Mouse (Mus musculus) embryonic facial prominence, embryonic 15.5 days (tissue): ENCODE results near the gene Sik3. TPM values are rescaled to one million over a fixed set of nuclear protein-coding genes. Genes with fewer than 3 reads are reported as not detected.

Source experiments
- ATAC-seq: fragments of 200-750 bp; cut with Nextera tagmentation; 2 replicates; pipeline ENCODE4 v1.8.0; 2017; ENCODE audit warnings: low read depth, moderate TSS enrichment; ENCODE audit not compliant: insufficient number of reproducible peaks, low FRiP score, low TSS enrichment
- H3K27ac ChIP-seq: fragments of 300-500 bp; sonication (generic); replicated peaks from 2 replicates; pipeline ENCODE4 v1.5.1; 2015; ENCODE audit warnings: mild to moderate bottlenecking, inconsistent platforms
- H3K27me3 ChIP-seq: fragments of 300-500 bp; sonication (generic); 2 replicates; pipeline ENCODE4 v1.6.1; 2015; ENCODE audit warnings: inconsistent platforms
- H3K36me3 ChIP-seq: fragments of 300-500 bp; sonication (generic); 2 replicates; pipeline ENCODE4 v1.6.1; 2015; ENCODE audit warnings: mild to moderate bottlenecking, inconsistent platforms
- H3K4me1 ChIP-seq: fragments of 300-500 bp; sonication (generic); 2 replicates; pipeline ENCODE4 v1.6.1; 2015; ENCODE audit warnings: inconsistent platforms
- H3K4me2 ChIP-seq: fragments of 300-500 bp; sonication (generic); replicated peaks from 2 replicates; pipeline ENCODE4 v1.6.1; 2015; ENCODE audit warnings: mild to moderate bottlenecking, inconsistent platforms
- H3K4me3 ChIP-seq: fragments of 300-500 bp; sonication (generic); replicated peaks from 2 replicates; pipeline ENCODE4 v1.5.1; 2015; ENCODE audit warnings: mild to moderate bottlenecking, inconsistent platforms
- H3K9ac ChIP-seq: fragments of 300-500 bp; sonication (generic); 2 replicates; pipeline ENCODE4 v1.6.1; 2015; ENCODE audit warnings: inconsistent platforms
- H3K9me3 ChIP-seq: fragments of 300-500 bp; sonication (generic); replicated peaks from 2 replicates; pipeline ENCODE4 v1.6.1; 2016; ENCODE audit warnings: inconsistent platforms
- WGBS: fragments of 180-500 bp; shearing (Covaris S2); methylation state at CpG from one replicate; pipeline ENCODE4 v1.1.7; 2015; 5-methylcytosine and 5-hydroxymethylcytosine counted together
- polyA plus RNA-seq: library from polyadenylated mRNA; unstranded; fragments of >200 nt; fragmentation: Nextera tagmentation; extraction: Ambion mirVana; gene quantifications from 2 replicates; pipeline ENCODE4 v1.2.1, GENCODE M21; 2015

Gene Sik3
- polyA plus RNA-seq, 1 experiment from 2014 or later, result 15.1 TPM

GRCm38 (mm10) chr9:46016417-46016816, 3.8 kb downstream of the Sik3 start:
- Histone ChIP-seq H3K9ac (no peak overlapping the region), H3K27me3 (no peaks in the 10 kb centered on the region), H3K4me1 (peaks cover 41% of the 10 kb centered on the region), H3K4me2 (no peak overlapping the region), H3K27ac (no peak overlapping the region; the same call in 1 of the 2 replicates), H3K4me3 (no peak overlapping the region), H3K36me3 (peaks cover 17% of the 10 kb centered on the region), H3K9me3 (no peaks in the 10 kb centered on the region)
- no peak for ATAC-seq
- 63% methylated on average over 4 of the region's 4 CpGs for WGBS

- Histone ChIP-seq H3K27me3 (no peaks in the 10 kb centered on the region), H3K4me3 (no peak overlapping the region), H3K9me3 (no peaks in the 10 kb centered on the region), H3K9ac (no peak overlapping the region), H3K4me2 (no peak overlapping the region), H3K36me3 (peaks cover 17% of the 10 kb centered on the region), H3K4me1 (peaks cover 31% of the 10 kb centered on the region), H3K27ac (no peak overlapping the region)
- WGBS, result 79% methylated on average over 6 of the region's 6 CpGs
- no peak for ATAC-seq
Measured at GRCm38 (mm10) chr9:46018316-46018715, 5.7 kb downstream of the Sik3 start.

GRCm38 (mm10) chr9:46019975-46020374, 7.4 kb downstream of the Sik3 start:
- Histone ChIP-seq H3K9ac (no peak overlapping the region), H3K36me3 (peaks cover 17% of the 10 kb centered on the region), H3K27ac (no peak overlapping the region), H3K27me3 (no peaks in the 10 kb centered on the region), H3K4me3 (no peak overlapping the region), H3K9me3 (no peaks in the 10 kb centered on the region), H3K4me1 (peaks cover 17% of the 10 kb centered on the region), H3K4me2 (no peak overlapping the region)
- 82% methylated on average over 6 of the region's 6 CpGs for WGBS
- no peak for ATAC-seq

GRCm38 (mm10) chr9:46023591-46023990, 11.0 kb downstream of the Sik3 start:
- H3K36me3 ChIP-seq, result peaks cover 12% of the 10 kb centered on the region
- H3K27ac ChIP-seq, result no peak overlapping the region
- no peaks in the 10 kb centered on the region for H3K4me1 ChIP-seq
- ATAC-seq, result no peak
- H3K9ac ChIP-seq, result no peak overlapping the region
- WGBS, result 87% methylated on average over 11 of the region's 11 CpGs
- no peak overlapping the region for H3K4me2 ChIP-seq
- no peaks in the 10 kb centered on the region for H3K9me3 ChIP-seq
- no peak overlapping the region for H3K4me3 ChIP-seq
- no peaks in the 10 kb centered on the region for H3K27me3 ChIP-seq

GRCm38 (mm10) chr9:46026058-46026849, 13.6 kb downstream of the Sik3 start:
- Histone ChIP-seq H3K27me3 (no peaks in the 10 kb centered on the region), H3K4me3 (no peak overlapping the region), H3K9ac (no peak overlapping the region), H3K9me3 (no peaks in the 10 kb centered on the region), H3K4me2 (no peak overlapping the region), H3K27ac (no peak overlapping the region), H3K36me3 (no peaks in the 10 kb centered on the region), H3K4me1 (peaks cover 18% of the 10 kb centered on the region)
- WGBS, result 79% methylated on average over 9 of the region's 9 CpGs
- ATAC-seq, result no peak

GRCm38 (mm10) chr9:46027994-46028393, 15.4 kb downstream of the Sik3 start:
- no peak for ATAC-seq
- Histone ChIP-seq H3K27me3 (no peaks in the 10 kb centered on the region), H3K27ac (no peak overlapping the region), H3K36me3 (no peaks in the 10 kb centered on the region), H3K4me2 (no peak overlapping the region), H3K4me3 (no peak overlapping the region), H3K9ac (no peak overlapping the region), H3K9me3 (no peaks in the 10 kb centered on the region), H3K4me1 (peaks cover 34% of the 10 kb centered on the region)
- WGBS, result 58% methylated on average over 8 of the region's 8 CpGs

GRCm38 (mm10) chr9:46029534-46029933, 16.9 kb downstream of the Sik3 start:
- H3K27me3 ChIP-seq, result no peaks in the 10 kb centered on the region
- H3K9ac ChIP-seq, result no peak overlapping the region
- ATAC-seq, result no peak
- H3K4me2 ChIP-seq, result no peak overlapping the region
- H3K36me3 ChIP-seq, result no peaks in the 10 kb centered on the region
- no peak overlapping the region for H3K27ac ChIP-seq
- H3K9me3 ChIP-seq, result no peaks in the 10 kb centered on the region
- 70% methylated on average over 6 of the region's 6 CpGs for WGBS
- H3K4me3 ChIP-seq, result no peak overlapping the region
- H3K4me1 ChIP-seq, result peaks cover 36% of the 10 kb centered on the region

- 70% methylated on average over 5 of the region's 5 CpGs for WGBS
- Histone ChIP-seq H3K9me3 (no peaks in the 10 kb centered on the region), H3K9ac (no peak overlapping the region), H3K27ac (no peak overlapping the region), H3K27me3 (no peaks in the 10 kb centered on the region), H3K36me3 (no peaks in the 10 kb centered on the region), H3K4me3 (no peak overlapping the region), H3K4me1 (peaks cover 40% of the 10 kb centered on the region), H3K4me2 (no peak overlapping the region)
- no peak for ATAC-seq
Measured at GRCm38 (mm10) chr9:46030184-46030583, 17.6 kb downstream of the Sik3 start.

GRCm38 (mm10) chr9:46030968-46031367, 18.3 kb downstream of the Sik3 start:
- WGBS, result 62% methylated on average over 6 of the region's 6 CpGs
- ATAC-seq, result no peak

GRCm38 (mm10) chr9:46032190-46032589, 19.6 kb downstream of the Sik3 start:
- H3K27ac ChIP-seq, result 0 out of 2 replicates have a peak overlapping the region, but pooled peaks have one; percentile 34
- no peak for ATAC-seq

More at GRCm38 (mm10) chr9:46030968-46031367, 18.3 kb downstream of the Sik3 start:
- no peak overlapping the region for H3K4me3 ChIP-seq
- H3K27me3 ChIP-seq, result no peaks in the 10 kb centered on the region
- H3K36me3 ChIP-seq, result no peaks in the 10 kb centered on the region
- H3K9ac ChIP-seq, result no peak overlapping the region
- no peak overlapping the region for H3K4me2 ChIP-seq
- H3K27ac ChIP-seq, result no peak overlapping the region
- peaks cover 47% of the 10 kb centered on the region for H3K4me1 ChIP-seq
- H3K9me3 ChIP-seq, result no peaks in the 10 kb centered on the region

GRCm38 (mm10) chr9:46033058-46033457, 20.4 kb downstream of the Sik3 start:
- 0 out of 2 replicates have a peak overlapping the region, but pooled peaks have one; percentile 34 for H3K27ac ChIP-seq
- H3K4me3 ChIP-seq, result no peak overlapping the region
- ATAC-seq, result no peak
- no peak overlapping the region for H3K4me2 ChIP-seq
- 70% methylated on average over 1 of the region's 1 CpGs for WGBS
- H3K9me3 ChIP-seq, result no peaks in the 10 kb centered on the region
- H3K4me1 ChIP-seq, result peaks cover 47% of the 10 kb centered on the region
- H3K9ac ChIP-seq, result no peak overlapping the region
- no peaks in the 10 kb centered on the region for H3K36me3 ChIP-seq
- H3K27me3 ChIP-seq, result no peaks in the 10 kb centered on the region

More at GRCm38 (mm10) chr9:46032190-46032589, 19.6 kb downstream of the Sik3 start:
- no peak overlapping the region for H3K9ac ChIP-seq
- 50% methylated on average over 6 of the region's 6 CpGs for WGBS
- H3K4me1 ChIP-seq, result peaks cover 47% of the 10 kb centered on the region
- H3K4me2 ChIP-seq, result no peak overlapping the region
- H3K9me3 ChIP-seq, result no peaks in the 10 kb centered on the region
- H3K27me3 ChIP-seq, result no peaks in the 10 kb centered on the region
- no peak overlapping the region for H3K4me3 ChIP-seq
- H3K36me3 ChIP-seq, result no peaks in the 10 kb centered on the region

GRCm38 (mm10) chr9:46033862-46034261, 21.2 kb downstream of the Sik3 start:
- no peak for ATAC-seq
- Histone ChIP-seq H3K4me1 (peaks cover 47% of the 10 kb centered on the region), H3K27ac (no peak overlapping the region), H3K4me3 (no peak overlapping the region), H3K9ac (no peak overlapping the region), H3K9me3 (no peaks in the 10 kb centered on the region), H3K36me3 (no peaks in the 10 kb centered on the region), H3K27me3 (no peaks in the 10 kb centered on the region), H3K4me2 (no peak overlapping the region)
- WGBS, result 89% methylated on average over 3 of the region's 3 CpGs
